In the genomic region with DNA sequence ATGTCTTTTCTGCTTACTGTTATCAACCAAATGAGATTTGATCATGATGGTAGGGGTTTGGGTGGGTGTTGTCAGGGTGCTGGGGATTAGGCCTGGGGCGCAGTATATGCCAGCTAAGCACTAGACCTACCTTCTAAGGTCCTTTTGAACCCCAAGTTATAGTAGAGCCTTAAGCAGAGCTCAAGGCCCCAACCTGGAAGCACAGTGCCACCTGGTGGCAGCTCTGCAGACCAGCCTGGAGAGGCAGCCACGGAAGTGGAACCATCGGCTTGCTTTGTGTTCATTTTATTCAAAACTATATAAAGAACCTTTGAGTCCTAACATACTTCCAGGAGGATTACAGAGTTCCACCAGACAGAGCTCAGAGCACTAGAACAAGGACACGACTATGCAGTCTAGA, we compare ENCODE assay signal across 9 mouse cellular contexts. TPM values are rescaled to one million over a fixed set of nuclear protein-coding genes. Genes with fewer than 3 reads are reported as not detected.
DNase-seq lines count a peak whose midpoint lies in the region; ATAC-seq and TF ChIP-seq lines count a peak whose summit lies in the region.
"Had no signal": no experiment of that assay in that cellular context is flagged by ENCODE, and none has a peak within 500 bp of the region (broad histone marks: within the 10 kb centered on the region; RNA-seq: fewer than 3 reads in every experiment).

No protein-coding gene starts in this region.

- H3K9me3 ChIP-seq in kidney, embryonic 14.5 days (ENCODE audit: control insufficient read depth, low read length) = no peaks in the 10 kb centered on the region
- H3K9me3 ChIP-seq in lung, embryonic 14.5 days (ENCODE audit: low read depth, low read length) = no peaks in the 10 kb centered on the region
- H3K9me3 ChIP-seq: stomach, embryonic 15.5 days had no signal

- H3K9ac ChIP-seq in kidney, embryonic 14.5 days (ENCODE audit: low read depth, low read length) = no peak overlapping the region
- H3K9ac ChIP-seq in lung, embryonic 14.5 days = no peak overlapping the region
- H3K9ac ChIP-seq: stomach, embryonic 15.5 days had no signal

- H3K4me2 ChIP-seq in kidney, embryonic 14.5 days (replicated peaks; ENCODE audit: low read depth, low read length) = no peak overlapping the region
- no peak overlapping the region for H3K4me2 ChIP-seq in lung, embryonic 14.5 days
- H3K4me2 ChIP-seq: stomach, embryonic 15.5 days had no signal

- H3K27ac ChIP-seq in kidney, embryonic 14.5 days (ENCODE audit: low read depth, low read length) = no peak overlapping the region
- no peak overlapping the region for H3K27ac ChIP-seq in lung, embryonic 14.5 days (ENCODE audit: low read depth)
- H3K27ac ChIP-seq in spleen, adult 2 months (ENCODE audit: insufficient read depth, low read length) = no peak overlapping the region
- H3K27ac ChIP-seq: stomach, embryonic 15.5 days had no signal

- H3K36me3 ChIP-seq in kidney, embryonic 14.5 days (ENCODE audit: control insufficient read depth, insufficient read depth, low read length) = peaks cover 7% of the 10 kb centered on the region; the same call in 1 of the 2 replicates
- peaks cover 10% of the 10 kb centered on the region; the same call in 1 of the 2 replicates for H3K36me3 ChIP-seq in lung, embryonic 14.5 days (ENCODE audit: insufficient read depth)
- H3K36me3 ChIP-seq in spleen, adult 2 months (ENCODE audit: control insufficient read depth, insufficient read depth, low read length) = no peaks in the 10 kb centered on the region

- no peaks in the 10 kb centered on the region for H3K27me3 ChIP-seq in kidney, embryonic 14.5 days (ENCODE audit: control insufficient read depth, insufficient read depth, low read length)
- no peaks in the 10 kb centered on the region for H3K27me3 ChIP-seq in lung, embryonic 14.5 days (ENCODE audit: insufficient read depth, low read length)
- H3K27me3 ChIP-seq in spleen, adult 2 months (ENCODE audit: control insufficient read depth, insufficient read depth, low read length) = no peaks in the 10 kb centered on the region
- H3K27me3 ChIP-seq: stomach, embryonic 15.5 days had no signal

- TF ChIP-seq POLR2A in spleen, adult 2 months (IDR thresholded peaks at IDR 0.05; ENCODE audit: low read depth, low read length) = no peak

- TF ChIP-seq CTCF in lung, embryonic 14.5 days (IDR thresholded peaks at IDR 0.05; ENCODE audit: low read depth) = peak; percentile 90
- peak; percentile 97 for TF ChIP-seq CTCF in spleen, adult 2 months (IDR thresholded peaks at IDR 0.05; ENCODE audit: extremely low read depth, insufficient read depth, insufficient read length, insufficient replicate concordance)

- WGBS in kidney, embryonic 14.5 days = 37% methylated on average over 4 of the region's 4 CpGs
- 37% methylated on average over 4 of the region's 4 CpGs for WGBS in lung, embryonic 14.5 days
- 27% methylated on average over 4 of the region's 4 CpGs for WGBS in spleen, adult 2 months

- H3K4me1 ChIP-seq in kidney, embryonic 14.5 days (ENCODE audit: control insufficient read depth, insufficient read depth, low read length) = no peaks in the 10 kb centered on the region
- no peaks in the 10 kb centered on the region for H3K4me1 ChIP-seq in lung, embryonic 14.5 days (ENCODE audit: insufficient read depth)
- peaks cover 3% of the 10 kb centered on the region; the same call in 1 of the 2 replicates for H3K4me1 ChIP-seq in spleen, adult 2 months (ENCODE audit: control insufficient read depth, insufficient read depth, insufficient read length)
- H3K4me1 ChIP-seq: stomach, embryonic 15.5 days had no signal

- no peak overlapping the region for H3K4me3 ChIP-seq in kidney, embryonic 14.5 days (ENCODE audit: low read length)
- no peak overlapping the region for H3K4me3 ChIP-seq in lung, embryonic 14.5 days (ENCODE audit: low read depth, low read length)
- H3K4me3 ChIP-seq in spleen, adult 2 months (ENCODE audit: extremely low read depth, insufficient read depth, insufficient read length) = no peak overlapping the region
- H3K4me3 ChIP-seq: stomach, embryonic 15.5 days had no signal

- DNase-seq in cerebellum, adult 9-11 months = peak; percentile 38
- DNase-seq in cerebellum, adult 8-10 months = no peak
- DNase-seq in urinary bladder, adult 18-20 months (ENCODE audit: low spot score in 2 of 2) = peak; percentile 11 to 38
- DNase-seq in urinary bladder, postnatal 10 days (ENCODE audit: low spot score) = no peak
- peak; percentile 33 for DNase-seq in embryo, embryonic 9.5 days (ENCODE audit: extremely low spot score)
- peak; percentile 87 for DNase-seq in lung, embryonic 14.5 days
- peak; percentile 42 to 59 for DNase-seq in spleen, adult 2 months (ENCODE audit: low read depth in 1 of 2, low spot score in 2 of 2)

- ATAC-seq in kidney, embryonic 14.5 days (ENCODE audit: low FRiP score, low TSS enrichment) = peak; percentile 66; the same call in 1 of the 2 replicates
- no peak for ATAC-seq in lung, embryonic 14.5 days (ENCODE audit: insufficient read depth)

RNA-seq across cellular contexts. Expression of a gene that starts 13.6 kb away (rescaled TPM):
- polyA plus RNA-seq in kidney, embryonic 14.5 days (2014; fragmentation: Nextera tagmentation; extraction: Ambion mirVana) = 2.5 and 2.9 TPM in 2 replicates
- polyA plus RNA-seq in lung, embryonic 14.5 days (2014; fragmentation: Nextera tagmentation; extraction: Ambion mirVana) = 4.6 and 6.9 TPM in 2 replicates
- 0.83 and 1.2 TPM in 2 replicates for polyA plus RNA-seq in spleen, adult 2 months (2012; rRNA removed)

RNA-seq across cellular contexts. Expression of a gene that starts 22.0 kb away (rescaled TPM):
- 14.1 and 15.2 TPM in 2 replicates for polyA plus RNA-seq in kidney, embryonic 14.5 days (2014; fragmentation: Nextera tagmentation; extraction: Ambion mirVana)
- 14.0 and 14.1 TPM in 2 replicates for polyA plus RNA-seq in lung, embryonic 14.5 days (2014; fragmentation: Nextera tagmentation; extraction: Ambion mirVana)
- polyA plus RNA-seq in spleen, adult 2 months (2012; rRNA removed) = 6.3 and 7.9 TPM in 2 replicates

RNA-seq across cellular contexts. Expression of a gene that starts 58.5 kb away (rescaled TPM):
- polyA plus RNA-seq in kidney, embryonic 14.5 days (2014; fragmentation: Nextera tagmentation; extraction: Ambion mirVana) = 254 and 273 TPM in 2 replicates
- polyA plus RNA-seq in lung, embryonic 14.5 days (2014; fragmentation: Nextera tagmentation; extraction: Ambion mirVana) = 201 and 224 TPM in 2 replicates
- polyA plus RNA-seq in spleen, adult 2 months (2012; rRNA removed) = 21.1 and 22.2 TPM in 2 replicates

Comparison
In these comparisons a context has a peak if more than half of its experiments do, and no peak if none do; other contexts are left out.
1. DNase-seq: peak in cerebellum, adult 9-11 months (single experiment), urinary bladder, adult 18-20 months (2 of 2), embryo, embryonic 9.5 days (single experiment), lung, embryonic 14.5 days (single experiment) and spleen, adult 2 months (2 of 2); none in cerebellum, adult 8-10 months (single experiment) and urinary bladder, postnatal 10 days (single experiment).